Mouse (Mus musculus) forebrain, embryonic 11.5 days (tissue): Measurements from ENCODE around the gene Larp6. TPM values are rescaled to one million over a fixed set of nuclear protein-coding genes. Genes with fewer than 3 reads are reported as not detected.

Source experiments
- ATAC-seq: fragments of 200-750 bp; cut with Nextera tagmentation; replicated peaks from 2 replicates; pipeline ENCODE4 v1.8.0; 2017; ENCODE audit warnings: moderate TSS enrichment; ENCODE audit not compliant: low FRiP score
- DNase-seq: peaks from one replicate; pipeline ENCODE4 v3.0.0-alpha.2; 2017; ENCODE audit warnings: low spot score
- H3K27ac ChIP-seq: fragments of 300-500 bp; sonication (generic); 2 replicates; pipeline ENCODE4 v1.5.1; 2014; ENCODE audit warnings: low read depth, low read length
- H3K27me3 ChIP-seq: fragments of 300-500 bp; sonication (generic); 2 replicates; pipeline ENCODE4 v1.6.1; 2014; ENCODE audit warnings: mild to moderate bottlenecking, low read length, mixed read lengths; ENCODE audit not compliant: control insufficient read depth, insufficient read depth
- H3K36me3 ChIP-seq: fragments of 300-500 bp; sonication (generic); 2 replicates; pipeline ENCODE4 v1.6.1; 2014; ENCODE audit warnings: mild to moderate bottlenecking, low read length, moderate library complexity, mixed read lengths; ENCODE audit not compliant: control insufficient read depth, insufficient read depth
- H3K4me1 ChIP-seq: fragments of 300-500 bp; sonication (generic); replicated peaks from 2 replicates; pipeline ENCODE4 v1.6.1; 2014; ENCODE audit warnings: low read length, mixed read lengths; ENCODE audit not compliant: control insufficient read depth, insufficient read depth
- H3K4me2 ChIP-seq: fragments of 300-500 bp; sonication (generic); 2 replicates; pipeline ENCODE4 v1.6.1; 2014; ENCODE audit warnings: low read depth, mild to moderate bottlenecking, low read length, moderate library complexity, mixed read lengths; ENCODE audit not compliant: severe bottlenecking
- H3K4me3 ChIP-seq: fragments of 300-500 bp; sonication (generic); 2 replicates; pipeline ENCODE4 v1.5.1; 2014; ENCODE audit warnings: low read depth, low read length
- H3K9ac ChIP-seq: fragments of 300-500 bp; sonication (generic); 2 replicates; pipeline ENCODE4 v1.6.1; 2014; ENCODE audit warnings: low read length
- H3K9me3 ChIP-seq: fragments of 300-500 bp; sonication (generic); 2 replicates; pipeline ENCODE4 v1.6.1; 2016; ENCODE audit warnings: low read length, mixed read lengths; ENCODE audit not compliant: control insufficient read depth
- WGBS: fragments of 180-500 bp; shearing (Covaris S2); extraction: QIAGEN DNeasy Blood & Tissue Kit; methylation state at CpG from one replicate; pipeline ENCODE4 v1.1.7; 2014; 5-methylcytosine and 5-hydroxymethylcytosine counted together
- polyA plus RNA-seq: library from polyadenylated mRNA; unstranded; fragments of >200 nt; fragmentation: Nextera tagmentation; extraction: Ambion mirVana; gene quantifications from 2 replicates; pipeline ENCODE4 v1.2.1, GENCODE M21; 2014

Larp6 gene
- polyA plus RNA-seq, 1 experiment from 2014 or later = 1.4 TPM

- Histone ChIP-seq H3K4me1 (no peaks in the 10 kb centered on the region), H3K27me3 (no peaks in the 10 kb centered on the region), H3K27ac (no peak overlapping the region), H3K9me3 (no peaks in the 10 kb centered on the region), H3K4me2 (no peak overlapping the region), H3K9ac (no peak overlapping the region), H3K36me3 (peaks cover 12% of the 10 kb centered on the region), H3K4me3 (no peak overlapping the region)
- DNase-seq (no peak), ATAC-seq (no peak)
- 81% methylated on average over 3 of the region's 3 CpGs for WGBS
These were observed 31.8 kb upstream of the Larp6 start for GRCm38 (mm10) chr9:60681005-60681404.

- WGBS = 96% methylated on average over 4 of the region's 4 CpGs
These were observed 30.0 kb upstream of the Larp6 start for GRCm38 (mm10) chr9:60682753-60683152.

GRCm38 (mm10) chr9:60687415-60687814, 25.4 kb upstream of the Larp6 start:
- DNase-seq (no peak), ATAC-seq (peak; percentile 63)
- Histone ChIP-seq H3K9ac (peak overlapping the region; percentile 77), H3K36me3 (peaks cover 7% of the 10 kb centered on the region), H3K27me3 (no peaks in the 10 kb centered on the region), H3K4me3 (peak overlapping the region; percentile 62), H3K27ac (peak overlapping the region; percentile 99), H3K4me1 (no peaks in the 10 kb centered on the region), H3K9me3 (no peaks in the 10 kb centered on the region), H3K4me2 (peak overlapping the region; percentile 64)
- 2% methylated on average over 7 of the region's 7 CpGs for WGBS

More at GRCm38 (mm10) chr9:60682753-60683152, 30.0 kb upstream of the Larp6 start:
- DNase-seq (no peak), ATAC-seq (no peak)
- Histone ChIP-seq H3K36me3 (peaks cover 12% of the 10 kb centered on the region), H3K9ac (no peak overlapping the region), H3K27me3 (no peaks in the 10 kb centered on the region), H3K27ac (no peak overlapping the region), H3K9me3 (no peaks in the 10 kb centered on the region), H3K4me2 (no peak overlapping the region), H3K4me3 (no peak overlapping the region), H3K4me1 (no peaks in the 10 kb centered on the region)

GRCm38 (mm10) chr9:60687891-60688324, 24.9 kb upstream of the Larp6 start, which contains the start of gene Lrrc49:
Gene Lrrc49, minus strand, starts transcription at chr9:60688158.
- no peaks in the 10 kb centered on the region for H3K4me1 ChIP-seq
- DNase-seq (peak; percentile 90), ATAC-seq (peak; percentile 95)
- peak within 1 kb of the TSS; percentile 62 for H3K4me3 ChIP-seq
- H3K36me3 ChIP-seq = peaks cover 7% of the 10 kb centered on the region
- peak within 1 kb of the TSS; percentile 77 for H3K9ac ChIP-seq
- H3K27me3 ChIP-seq = no peaks in the 10 kb centered on the region
- WGBS = under 1% methylated on average over 21 of the region's 21 CpGs
- H3K4me2 ChIP-seq = peak within 1 kb of the TSS; percentile 64
- peak within 1 kb of the TSS; percentile 99 for H3K27ac ChIP-seq
- no peaks in the 10 kb centered on the region for H3K9me3 ChIP-seq

GRCm38 (mm10) chr9:60692624-60693023, 20.2 kb upstream of the Larp6 start:
- Histone ChIP-seq H3K9me3 (no peaks in the 10 kb centered on the region), H3K9ac (no peak overlapping the region), H3K27me3 (no peaks in the 10 kb centered on the region), H3K4me3 (no peak overlapping the region), H3K36me3 (no peaks in the 10 kb centered on the region), H3K27ac (no peak overlapping the region), H3K4me1 (no peaks in the 10 kb centered on the region), H3K4me2 (no peak overlapping the region)
- ATAC-seq = no peak
- DNase-seq = no peak
- 80% methylated on average over 4 of the region's 4 CpGs for WGBS

- Histone ChIP-seq H3K9ac (no peak overlapping the region), H3K9me3 (no peaks in the 10 kb centered on the region), H3K27me3 (no peaks in the 10 kb centered on the region), H3K4me1 (no peaks in the 10 kb centered on the region), H3K27ac (no peak overlapping the region), H3K4me3 (no peak overlapping the region), H3K4me2 (no peak overlapping the region), H3K36me3 (no peaks in the 10 kb centered on the region)
- 50% methylated on average over 2 of the region's 2 CpGs for WGBS
- DNase-seq (peak; percentile 62), ATAC-seq (no peak)
These were observed 18.8 kb upstream of the Larp6 start for GRCm38 (mm10) chr9:60693986-60694385.

GRCm38 (mm10) chr9:60696271-60696985, 16.4 kb upstream of the Larp6 start:
- no peak for DNase-seq
- H3K4me2 ChIP-seq = no peak overlapping the region
- WGBS = 74% methylated on average over 6 of the region's 6 CpGs
- no peaks in the 10 kb centered on the region for H3K4me1 ChIP-seq
- no peak overlapping the region for H3K4me3 ChIP-seq
- H3K27me3 ChIP-seq = no peaks in the 10 kb centered on the region
- no peaks in the 10 kb centered on the region for H3K36me3 ChIP-seq
- no peak overlapping the region for H3K27ac ChIP-seq
- no peak overlapping the region for H3K9ac ChIP-seq
- ATAC-seq = no peak
- H3K9me3 ChIP-seq = no peaks in the 10 kb centered on the region

GRCm38 (mm10) chr9:60699581-60700231, 13.1 kb upstream of the Larp6 start:
- no peak for DNase-seq

More at GRCm38 (mm10) chr9:60699581-60700231, 13.1 kb upstream of the Larp6 start:
- WGBS = 70% methylated on average over 18 of the region's 18 CpGs
- Histone ChIP-seq H3K4me2 (no peak overlapping the region), H3K27me3 (no peaks in the 10 kb centered on the region), H3K9ac (no peak overlapping the region), H3K27ac (no peak overlapping the region), H3K9me3 (no peaks in the 10 kb centered on the region), H3K4me1 (no peaks in the 10 kb centered on the region), H3K4me3 (no peak overlapping the region), H3K36me3 (no peaks in the 10 kb centered on the region)
- no peak for ATAC-seq
